Mouse (Mus musculus) megakaryocyte, embryonic 14.5 days (primary cell): ENCODE results near the gene Dock4.

Source experiments
- FLI1 ChIP-seq: IDR thresholded peaks from 2 replicates; pipeline ENCODE4 v1.6.1; 2012; ENCODE audit warnings: low read length, inconsistent platforms, mixed read lengths
- GATA1 ChIP-seq: IDR thresholded peaks from 3 replicates; pipeline ENCODE4 v1.6.1; 2012; ENCODE audit warnings: mixed read lengths, low read length, inconsistent platforms, borderline replicate concordance

DNA sequence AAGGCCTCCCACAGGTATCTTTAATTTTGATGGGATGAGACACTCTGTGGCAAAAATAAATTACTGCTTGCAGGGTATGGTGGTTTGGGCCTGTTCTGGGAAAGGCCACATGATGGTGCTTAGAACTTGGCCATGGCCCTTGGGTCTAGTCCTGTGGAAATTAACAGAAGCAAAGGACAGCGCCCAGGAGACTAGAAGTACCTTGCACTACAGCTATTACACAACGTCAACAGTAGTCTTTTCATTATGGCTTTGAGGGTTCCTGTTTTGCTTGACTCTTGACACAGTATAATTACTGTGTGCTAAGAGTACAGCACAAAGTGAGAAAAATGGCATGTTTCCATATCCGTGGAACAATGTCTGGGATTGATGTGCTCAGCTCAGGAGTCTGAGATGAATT lies 300.3 kb downstream of the Dock4 start:
- TF ChIP-seq FLI1 (no peak), GATA1 (no peak)
